Mouse (Mus musculus) neural tube, embryonic 13.5 days (tissue): ENCODE measurements around the gene Zfp458. TPM values are rescaled to one million over a fixed set of nuclear protein-coding genes. Genes with fewer than 3 reads are reported as not detected.
"Not testable (repeated sequence)": the region's sequence is repeated elsewhere in the genome, so short reads cannot be mapped to it uniquely, and the experiment has no call there.

Source experiments
- ATAC-seq: fragments of 200-750 bp; cut with Nextera tagmentation; 2 replicates; pipeline ENCODE4 v1.8.0; 2017; ENCODE audit warnings: low read depth, mild to moderate bottlenecking, moderate TSS enrichment, moderate library complexity
- H3K27ac ChIP-seq: fragments of 300-500 bp; sonication (generic); replicated peaks from 2 replicates; pipeline ENCODE4 v1.5.1; 2015; ENCODE audit warnings: moderate library complexity, mild to moderate bottlenecking, inconsistent platforms
- H3K27me3 ChIP-seq: fragments of 300-500 bp; sonication (generic); 2 replicates; pipeline ENCODE4 v1.6.1; 2015; ENCODE audit warnings: mild to moderate bottlenecking, inconsistent platforms
- H3K36me3 ChIP-seq: fragments of 300-500 bp; sonication (generic); 2 replicates; pipeline ENCODE4 v1.6.1; 2015; ENCODE audit warnings: mild to moderate bottlenecking, inconsistent platforms
- H3K4me1 ChIP-seq: fragments of 300-500 bp; sonication (generic); replicated peaks from 2 replicates; pipeline ENCODE4 v1.6.1; 2015; ENCODE audit warnings: inconsistent platforms
- H3K4me2 ChIP-seq: fragments of 300-500 bp; sonication (generic); 2 replicates; pipeline ENCODE4 v1.6.1; 2015; ENCODE audit warnings: inconsistent platforms, mild to moderate bottlenecking, moderate library complexity
- H3K4me3 ChIP-seq: fragments of 300-500 bp; sonication (generic); 2 replicates; pipeline ENCODE4 v1.5.1; 2015; ENCODE audit warnings: mild to moderate bottlenecking, inconsistent platforms
- H3K9ac ChIP-seq: fragments of 300-500 bp; sonication (generic); 2 replicates; pipeline ENCODE4 v1.6.1; 2015; ENCODE audit warnings: moderate library complexity, mild to moderate bottlenecking, inconsistent platforms
- H3K9me3 ChIP-seq: fragments of 300-500 bp; sonication (generic); 2 replicates; pipeline ENCODE4 v1.6.1; 2016; ENCODE audit warnings: inconsistent platforms
- WGBS: fragments of 180-500 bp; shearing (Covaris S2); methylation state at CpG from one replicate; pipeline ENCODE4 v1.1.7; 2015; 5-methylcytosine and 5-hydroxymethylcytosine counted together
- polyA plus RNA-seq: library from polyadenylated mRNA; unstranded; fragments of >200 nt; fragmentation: Nextera tagmentation; extraction: Ambion mirVana; gene quantifications from 2 replicates; pipeline ENCODE4 v1.2.1, GENCODE M21; 2015

Zfp458 gene
- polyA plus RNA-seq = 5.1 and 5.9 TPM in 2 replicates

- Histone ChIP-seq H3K27ac (no peak within 1 kb of the TSS), H3K4me2 (no peak within 1 kb of the TSS), H3K27me3 (no peaks in the 10 kb centered on the region), H3K4me1 (no peaks in the 10 kb centered on the region), H3K36me3 (no peaks in the 10 kb centered on the region), H3K4me3 (no peak within 1 kb of the TSS), H3K9me3 (no peaks in the 10 kb centered on the region), H3K9ac (no peak within 1 kb of the TSS)
- 53% methylated on average over 7 of the region's 7 CpGs for WGBS
- ATAC-seq = no peak
These were observed at the start of gene Zfp458 for GRCm38 (mm10) chr13:67278314-67278713. TSS of gene Zfp458 (minus strand) at chr13:67278466.

GRCm38 (mm10) chr13:67306718-67307117 is 28.5 kb upstream of the Zfp458 start:
- H3K4me2 ChIP-seq = peak overlapping the region; percentile 82
- ATAC-seq = peak; percentile 81
- H3K4me1 ChIP-seq = peaks cover 12% of the 10 kb centered on the region

DNA sequence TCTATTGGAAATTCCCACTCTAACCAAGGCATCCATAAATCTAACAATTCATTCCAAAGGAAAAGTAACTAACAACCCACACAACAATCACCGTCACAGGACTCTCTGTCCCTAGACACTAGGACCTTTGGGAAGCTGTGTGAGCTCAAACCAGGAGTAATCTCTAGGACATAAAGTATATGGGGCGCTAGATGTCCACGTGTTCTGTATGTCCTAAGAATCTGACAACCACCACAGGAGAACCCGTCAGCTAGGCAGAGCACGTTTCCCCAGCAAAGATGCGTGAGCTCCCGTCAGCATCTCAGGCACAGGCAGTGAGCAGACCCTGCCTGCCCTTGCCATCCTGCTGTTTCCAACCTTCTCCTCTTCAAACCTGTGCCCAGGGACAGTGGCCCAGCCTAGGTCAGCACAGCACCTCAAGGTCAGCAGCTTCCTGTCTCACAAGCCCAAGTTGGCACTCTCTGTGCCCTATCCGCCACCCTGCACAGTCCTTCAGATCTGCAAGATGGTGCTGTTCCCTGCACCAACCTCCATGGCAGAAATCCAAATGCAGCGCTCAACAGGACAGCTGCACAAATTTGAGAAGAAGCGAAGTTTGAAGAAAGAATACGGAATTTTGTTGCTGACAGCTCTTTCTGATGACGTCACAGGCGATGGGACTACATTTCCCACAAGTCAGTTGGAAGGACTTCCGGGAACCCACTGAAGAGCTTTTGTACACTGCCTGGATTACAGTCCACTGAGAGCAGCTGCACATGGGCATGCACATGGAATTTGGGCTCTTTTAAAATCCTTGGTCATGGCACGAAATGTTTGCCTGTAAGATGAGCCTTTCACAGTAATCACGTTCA is 27.8 kb upstream of the Zfp458 start, which contains the start of gene Zfp457:
Gene Zfp457 (minus strand): TSS at position 664 of the 851 bp plus-strand sequence.
- Histone ChIP-seq H3K36me3 (no peaks in the 10 kb centered on the region), H3K27ac (peak within 1 kb of the TSS; percentile 38; the same call in 1 of the 2 replicates), H3K4me1 (peaks cover 12% of the 10 kb centered on the region), H3K9me3 (no peaks in the 10 kb centered on the region), H3K4me2 (peak within 1 kb of the TSS; percentile 82), H3K27me3 (no peaks in the 10 kb centered on the region), H3K9ac (peak within 1 kb of the TSS; percentile 88), H3K4me3 (peak within 1 kb of the TSS; percentile 74)
- 9% methylated on average over 16 of the region's 16 CpGs for WGBS
- ATAC-seq = peak; percentile 100

More at GRCm38 (mm10) chr13:67306718-67307117, 28.5 kb upstream of the Zfp458 start:
- H3K9ac ChIP-seq = peak overlapping the region; percentile 88
- WGBS = 33% methylated on average over 5 of the region's 5 CpGs
- no peaks in the 10 kb centered on the region for H3K9me3 ChIP-seq
- H3K27ac ChIP-seq = peak overlapping the region; percentile 35; the same call in 1 of the 2 replicates
- H3K27me3 ChIP-seq = no peaks in the 10 kb centered on the region
- H3K36me3 ChIP-seq = no peaks in the 10 kb centered on the region
- peak overlapping the region; percentile 74 for H3K4me3 ChIP-seq

DNA sequence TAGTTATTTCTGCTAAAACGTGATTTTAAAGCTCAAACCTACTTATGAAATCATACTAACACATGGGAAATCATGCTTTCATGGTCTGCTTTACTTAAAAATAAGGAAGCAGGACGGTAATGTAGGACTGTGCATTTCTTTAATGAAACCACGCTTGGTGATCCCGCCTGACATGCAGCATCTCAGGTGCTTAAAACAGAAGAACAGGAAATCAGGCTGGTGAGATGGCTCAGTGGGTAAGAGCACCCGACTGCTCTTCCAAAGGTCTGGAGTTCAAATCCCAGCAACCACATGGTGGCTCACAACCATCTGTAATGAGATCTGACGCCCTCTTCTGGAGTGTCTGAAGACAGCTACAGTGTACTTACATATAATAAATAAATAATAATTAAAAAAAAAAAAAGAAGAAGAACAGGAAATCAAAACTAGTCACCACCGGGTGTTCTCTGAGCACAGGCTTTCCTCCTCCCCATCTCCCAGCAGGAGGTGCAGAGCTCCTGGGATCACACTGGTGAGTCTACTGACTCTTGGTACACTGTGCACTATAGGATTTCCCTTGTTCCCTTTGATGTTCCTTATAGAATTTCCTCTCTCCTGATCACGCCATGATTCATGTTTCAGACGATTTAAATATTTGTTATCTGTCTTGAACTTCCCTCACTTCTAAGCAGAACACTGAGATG is 8.7 kb downstream of the Zfp458 start:
- H3K27ac ChIP-seq, H3K27me3 ChIP-seq, H3K36me3 ChIP-seq: not testable (repeated sequence)
- peak overlapping the region; percentile 76 for H3K4me2 ChIP-seq
- H3K4me1 ChIP-seq = peaks cover 12% of the 10 kb centered on the region
- H3K9me3 ChIP-seq = peaks cover 12% of the 10 kb centered on the region
- peak overlapping the region; percentile 74 for H3K9ac ChIP-seq
- WGBS = 51% methylated on average over 9 of the region's 9 CpGs
- peak; percentile 80 for ATAC-seq
- peak overlapping the region; percentile 69 for H3K4me3 ChIP-seq

GRCm38 (mm10) chr13:67268568-67269369 is 9.5 kb downstream of the Zfp458 start:
- H3K27me3 ChIP-seq = no peaks in the 10 kb centered on the region
- no peak overlapping the region; the same call in 1 of the 2 replicates for H3K27ac ChIP-seq
- peak overlapping the region; percentile 74 for H3K9ac ChIP-seq
- H3K4me1 ChIP-seq = peaks cover 12% of the 10 kb centered on the region
- 9% methylated on average over 18 of the region's 18 CpGs for WGBS
- H3K4me3 ChIP-seq = peak overlapping the region; percentile 69
- peak; percentile 99 for ATAC-seq
- peak overlapping the region; percentile 76 for H3K4me2 ChIP-seq
- peaks cover 7% of the 10 kb centered on the region for H3K36me3 ChIP-seq
- peaks cover 18% of the 10 kb centered on the region for H3K9me3 ChIP-seq

GRCm38 (mm10) chr13:67214015-67214607 is 64.2 kb downstream of the Zfp458 start:
- no peak overlapping the region for H3K9ac ChIP-seq
- no peak overlapping the region for H3K27ac ChIP-seq
- no peak overlapping the region for H3K4me2 ChIP-seq
- no peak overlapping the region for H3K4me3 ChIP-seq
- no peaks in the 10 kb centered on the region for H3K36me3 ChIP-seq
- no peak for ATAC-seq
- H3K9me3 ChIP-seq = 0 out of 2 replicates have a peak, but pooled peaks cover 4% of the 10 kb centered on the region
- 64% methylated on average over 4 of the region's 4 CpGs for WGBS
- no peaks in the 10 kb centered on the region for H3K27me3 ChIP-seq
- H3K4me1 ChIP-seq = no peaks in the 10 kb centered on the region

Other genes starting within 250 kb of the Zfp458 start
- 6.0 and 6.2 TPM in 2 replicates for gene Zfp712, start 217.3 kb downstream of the Zfp458 start, polyA plus RNA-seq
- 9.6 and 9.9 TPM in 2 replicates for gene Zfp708, start 180.5 kb downstream of the Zfp458 start, polyA plus RNA-seq
- 2.1 and 2.5 TPM in 2 replicates for gene Gm28557, start 169.9 kb downstream of the Zfp458 start, polyA plus RNA-seq
- 0.14 TPM in 1 of 2 replicates, not detected in the other for gene Rslcan18, start 162.2 kb downstream of the Zfp458 start, polyA plus RNA-seq
- 3.8 and 5.0 TPM in 2 replicates for gene Zfp759, start 156.8 kb downstream of the Zfp458 start, polyA plus RNA-seq
- gene Rsl1, start 105.3 kb downstream of the Zfp458 start, polyA plus RNA-seq = 7.1 and 7.5 TPM in 2 replicates
- gene Zfp455, start 84.0 kb downstream of the Zfp458 start, polyA plus RNA-seq = 2.0 and 3.1 TPM in 2 replicates
- gene Zfp457, start 28.0 kb upstream of the Zfp458 start, polyA plus RNA-seq = 0.88 and 1.2 TPM in 2 replicates
- gene Zfp595, start 54.1 kb upstream of the Zfp458 start, polyA plus RNA-seq = 1.6 and 2.2 TPM in 2 replicates
- gene Gm28044, start 82.1 kb upstream of the Zfp458 start, polyA plus RNA-seq = not detected in 2 replicates
- 0.82 and 1.0 TPM in 2 replicates for gene Zfp953, start 82.1 kb upstream of the Zfp458 start, polyA plus RNA-seq
- 0.58 TPM in 1 of 2 replicates, not detected in the other for gene Gm28041, start 97.3 kb upstream of the Zfp458 start, polyA plus RNA-seq
- gene Zfp456, start 97.3 kb upstream of the Zfp458 start, polyA plus RNA-seq = 1.3 and 1.5 TPM in 2 replicates
- 3.8 and 4.2 TPM in 2 replicates for gene Zfp429, start 121.4 kb upstream of the Zfp458 start, polyA plus RNA-seq
- gene Zfp459, start 143.0 kb upstream of the Zfp458 start, polyA plus RNA-seq = 0.73 and 0.91 TPM in 2 replicates
- gene Zfp874a, start 173.2 kb upstream of the Zfp458 start, polyA plus RNA-seq = 5.6 and 6.5 TPM in 2 replicates
- 2.5 TPM in 2 replicates for gene Zfp874b, start 205.8 kb upstream of the Zfp458 start, polyA plus RNA-seq
- gene Zfp58, start 222.1 kb upstream of the Zfp458 start, polyA plus RNA-seq = 12.8 and 14.2 TPM in 2 replicates
- not detected in 2 replicates for gene Gm26965, start 247.7 kb upstream of the Zfp458 start, polyA plus RNA-seq
- gene Zfp87, start 247.7 kb upstream of the Zfp458 start, polyA plus RNA-seq = 31.8 and 33.5 TPM in 2 replicates